Mouse (Mus musculus): ENCODE measurements around the gene Hscb.
A peak's percentile ranks its signal among the peaks of the same experiment; 100 is the strongest.

Hscb gene

GRCm38 (mm10) chr5:110827576-110827975, 12.0 kb downstream of the Hscb start:
- no peak for DNase-seq

GRCm38 (mm10) chr5:110826781-110827495, 12.6 kb downstream of the Hscb start:
- no peak for DNase-seq

- no peak for DNase-seq
These were observed 15.2 kb downstream of the Hscb start for GRCm38 (mm10) chr5:110824421-110824820.

- peak; percentile 100 for DNase-seq
These were observed 29.8 kb downstream of the Hscb start, which contains the start of gene Ulk1 for GRCm38 (mm10) chr5:110809667-110810325. Gene Ulk1 (minus strand): TSS chr5:110810097.

- DNase-seq: peak; percentile 78
These were observed 30.5 kb downstream of the Hscb start for GRCm38 (mm10) chr5:110808821-110809666.

- peak; percentile 92 for DNase-seq
These were observed 31.4 kb downstream of the Hscb start for GRCm38 (mm10) chr5:110808061-110808631.

GRCm38 (mm10) chr5:110807453-110807852, 32.1 kb downstream of the Hscb start:
- DNase-seq: peak; percentile 58

- DNase-seq: peak; percentile 37
These were observed 32.9 kb downstream of the Hscb start for GRCm38 (mm10) chr5:110806676-110807075.

- peak; percentile 28 for DNase-seq
These were observed 33.4 kb downstream of the Hscb start for GRCm38 (mm10) chr5:110806154-110806553.

GRCm38 (mm10) chr5:110804012-110804743, 35.4 kb downstream of the Hscb start:
- DNase-seq: peak; percentile 36

- DNase-seq: no peak
These were observed 36.8 kb downstream of the Hscb start for GRCm38 (mm10) chr5:110802809-110803208.

- peak; percentile 97 for DNase-seq
These were observed 37.4 kb downstream of the Hscb start for GRCm38 (mm10) chr5:110802186-110802585.

GRCm38 (mm10) chr5:110801036-110801624, 38.4 kb downstream of the Hscb start:
- peak; percentile 67 for DNase-seq

GRCm38 (mm10) chr5:110797696-110798095, 41.9 kb downstream of the Hscb start:
- DNase-seq: peak; percentile 61

- peak; percentile 54 for DNase-seq
These were observed 45.2 kb downstream of the Hscb start for GRCm38 (mm10) chr5:110794363-110794762.

GRCm38 (mm10) chr5:110788684-110789083, 50.9 kb downstream of the Hscb start:
- DNase-seq: peak; percentile 63

- peak; percentile 69 for DNase-seq
These were observed 53.3 kb downstream of the Hscb start for GRCm38 (mm10) chr5:110786081-110786835.

GRCm38 (mm10) chr5:110783150-110783549, 56.4 kb downstream of the Hscb start:
- DNase-seq: no peak

- DNase-seq: peak; percentile 48
These were observed 57.9 kb downstream of the Hscb start for GRCm38 (mm10) chr5:110781529-110782238.

All from cerebellum, adult 9-11 months (tissue).